Mouse (Mus musculus) MEL (cell line): ENCODE data around the gene Rnf144b. TPM values are rescaled to one million over a fixed set of nuclear protein-coding genes. Genes with fewer than 3 reads are reported as not detected.

Experiments
- DNase-seq: peaks from one replicate; pipeline ENCODE4 v3.0.0; 2011; ENCODE audit warnings: low read depth, low spot score
- H3K27ac ChIP-seq: 2 replicates; pipeline ENCODE4 v1.5.1; 2012; ENCODE audit warnings: low read depth, mild to moderate bottlenecking, control low read depth, low read length, moderate library complexity; ENCODE audit not compliant: control insufficient read depth
- H3K27me3 ChIP-seq, 2 experiments: fragments of 150-350 bp in 1 of 2; sonication (generic) in 1 of 2; 2 replicates each; pipeline ENCODE4 v1.6.1; 2012; ENCODE audit warnings: low read length in 2 of 2, mild to moderate bottlenecking in 2 of 2, improper control_type of control experiment in 1 of 2, moderate library complexity in 1 of 2; ENCODE audit not compliant: insufficient read depth in 2 of 2, control insufficient read depth in 1 of 2
- H3K36me3 ChIP-seq, 2 experiments: 2 replicates each; pipeline ENCODE4 v1.6.1; 2012 to 2014; ENCODE audit warnings: low read length in 2 of 2, improper control_type of control experiment in 1 of 2, inconsistent platforms in 1 of 2, mild to moderate bottlenecking in 1 of 2; ENCODE audit not compliant: insufficient read depth in 2 of 2, control insufficient read depth in 1 of 2
- H3K4me1 ChIP-seq, 2 experiments: fragments of 150-350 bp in 1 of 2; sonication (generic) in 1 of 2; 2 replicates each; pipeline ENCODE4 v1.6.1; 2012; ENCODE audit warnings: low read length in 2 of 2, improper control_type of control experiment in 1 of 2, mild to moderate bottlenecking in 1 of 2; ENCODE audit not compliant: insufficient read depth in 2 of 2, control insufficient read depth in 1 of 2
- H3K4me3 ChIP-seq, 2 experiments: fragments of 150-350 bp in 1 of 2; sonication (generic) in 1 of 2; 2 replicates each; pipeline ENCODE4 v1.5.1; 2012; ENCODE audit warnings: low read depth in 2 of 2, low read length in 2 of 2, mild to moderate bottlenecking in 2 of 2, moderate library complexity in 2 of 2, control low read depth in 1 of 2, improper control_type of control experiment in 1 of 2; ENCODE audit not compliant: control insufficient read depth in 1 of 2, insufficient read depth in 1 of 2
- H3K79me2 ChIP-seq: 2 replicates; pipeline ENCODE4 v1.6.1; 2012; ENCODE audit warnings: mild to moderate bottlenecking, low read length, moderate library complexity; ENCODE audit not compliant: control insufficient read depth, poor library complexity, insufficient read depth
- H3K9ac ChIP-seq: 2 replicates; pipeline ENCODE4 v1.6.1; 2012; ENCODE audit warnings: low read depth, mild to moderate bottlenecking, control low read depth, low read length, moderate library complexity; ENCODE audit not compliant: control insufficient read depth, poor library complexity, severe bottlenecking
- H3K9me3 ChIP-seq: fragments of 150-350 bp; sonication (generic); replicated peaks from 2 replicates; pipeline ENCODE4 v1.6.1; 2012; ENCODE audit warnings: mild to moderate bottlenecking, low read length, improper control_type of control experiment, moderate library complexity; ENCODE audit not compliant: insufficient read depth
- E2F4 ChIP-seq: IDR thresholded peaks from 2 replicates; pipeline ENCODE4 v1.6.1; 2011; ENCODE audit warnings: low read depth, low read length, improper control_type of control experiment, borderline replicate concordance
- ELF1 ChIP-seq: IDR thresholded peaks from 2 replicates; pipeline ENCODE4 v1.6.1; 2014; ENCODE audit warnings: low read depth, mild to moderate bottlenecking, inconsistent platforms, low read length, improper control_type of control experiment, moderate library complexity
- EP300 ChIP-seq, 2 experiments: IDR thresholded peaks; 2 replicates each; pipeline ENCODE4 v1.6.1; 2011; ENCODE audit warnings: improper control_type of control experiment in 2 of 2, low read length in 2 of 2, low read depth in 1 of 2, mild to moderate bottlenecking in 1 of 2
- ETS1 ChIP-seq: IDR thresholded peaks from 2 replicates; pipeline ENCODE4 v1.6.1; 2012; ENCODE audit warnings: low read depth, mild to moderate bottlenecking, inconsistent platforms, low read length, improper control_type of control experiment, moderate library complexity
- GABPA ChIP-seq: IDR thresholded peaks from 2 replicates; pipeline ENCODE4 v1.6.1; 2012; ENCODE audit warnings: low read depth, mild to moderate bottlenecking, inconsistent platforms, low read length, improper control_type of control experiment, moderate library complexity
- HCFC1 ChIP-seq: IDR thresholded peaks from 2 replicates; pipeline ENCODE4 v1.6.1; 2012; ENCODE audit warnings: low read depth, mild to moderate bottlenecking, inconsistent platforms, low read length, improper control_type of control experiment, moderate library complexity
- KAT2A ChIP-seq: conservative IDR thresholded peaks from 2 replicates; pipeline ENCODE4 v1.6.1; 2012; ENCODE audit warnings: low read depth, low read length, improper control_type of control experiment, inconsistent platforms
- MAFK ChIP-seq: IDR thresholded peaks from 2 replicates; pipeline ENCODE4 v1.6.1; 2011; ENCODE audit warnings: low read depth, mild to moderate bottlenecking, low read length, improper control_type of control experiment, borderline replicate concordance
- MAX ChIP-seq: IDR thresholded peaks from 2 replicates; pipeline ENCODE4 v1.6.1; 2011; ENCODE audit warnings: low read length, improper control_type of control experiment
- MAZ ChIP-seq: IDR thresholded peaks from 2 replicates; pipeline ENCODE4 v1.6.1; 2012; ENCODE audit warnings: low read depth, mild to moderate bottlenecking, inconsistent platforms, low read length, improper control_type of control experiment
- MXI1 ChIP-seq: IDR thresholded peaks from 2 replicates; pipeline ENCODE4 v1.6.1; 2011; ENCODE audit warnings: mild to moderate bottlenecking, low read depth, low read length, improper control_type of control experiment
- MYC ChIP-seq: IDR thresholded peaks from 2 replicates; pipeline ENCODE4 v1.6.1; 2011; ENCODE audit warnings: low read depth, mild to moderate bottlenecking, low read length, improper control_type of control experiment, moderate library complexity
- NELFE ChIP-seq: IDR thresholded peaks from 2 replicates; pipeline ENCODE4 v1.6.1; 2011; ENCODE audit warnings: low read depth, low read length, improper control_type of control experiment
- POLR2A ChIP-seq, 2 experiments: IDR thresholded peaks; 2 replicates each; pipeline ENCODE4 v1.6.1; 2011 to 2012; ENCODE audit warnings: low read length in 2 of 2, mild to moderate bottlenecking in 2 of 2, control low read depth in 1 of 2, improper control_type of control experiment in 1 of 2, low read depth in 1 of 2, moderate library complexity in 1 of 2; ENCODE audit not compliant: control insufficient read depth in 1 of 2, insufficient read depth in 1 of 2, poor library complexity in 1 of 2
- POLR2AphosphoS5 ChIP-seq: IDR thresholded peaks from 2 replicates; pipeline ENCODE4 v1.6.1; 2012; ENCODE audit warnings: low read depth, borderline replicate concordance, mild to moderate bottlenecking, inconsistent platforms, low read length, moderate library complexity, mixed read lengths
- RAD21 ChIP-seq: IDR thresholded peaks from 2 replicates; pipeline ENCODE4 v1.6.1; 2011; ENCODE audit warnings: mild to moderate bottlenecking, low read depth, low read length, improper control_type of control experiment
- SMC3 ChIP-seq: IDR thresholded peaks from 2 replicates; pipeline ENCODE4 v1.6.1; 2011; ENCODE audit warnings: low read depth, low read length, improper control_type of control experiment
- TAL1 ChIP-seq: IDR thresholded peaks from 2 replicates; pipeline ENCODE4 v1.6.1; 2012; ENCODE audit warnings: mild to moderate bottlenecking, inconsistent platforms, low read length, moderate library complexity, mixed read lengths
- TBP ChIP-seq: IDR thresholded peaks from 2 replicates; pipeline ENCODE4 v1.8.0; 2011; ENCODE audit warnings: low read depth, low read length, improper control_type of control experiment
- UBTF ChIP-seq: IDR thresholded peaks from 2 replicates; pipeline ENCODE4 v1.6.1; 2012; ENCODE audit warnings: low read depth, mild to moderate bottlenecking, inconsistent platforms, low read length, improper control_type of control experiment, moderate library complexity, borderline replicate concordance; ENCODE audit not compliant: insufficient read depth
- USF2 ChIP-seq, 2 experiments: IDR thresholded peaks; 2 replicates each; pipeline ENCODE4 v1.6.1; 2011 to 2012; ENCODE audit warnings: improper control_type of control experiment in 2 of 2, low read length in 2 of 2, borderline replicate concordance in 1 of 2, inconsistent platforms in 1 of 2, low read depth in 1 of 2, mild to moderate bottlenecking in 1 of 2; ENCODE audit not compliant: insufficient read depth in 1 of 2
- polyA plus RNA-seq, 2 experiments: library from polyadenylated mRNA; stranded (reverse) in 1 of 2; unstranded in 1 of 2; fragments of >175 nt in 1 of 2; fragments of >200 nt in 1 of 2; gene quantifications; 2 replicates each; pipeline versions ENCODE4 v1.2.1 to v1.2.4; 2012; ENCODE audit warnings: low replicate concordance in 2 of 2, low read depth in 1 of 2; ENCODE audit not compliant: insufficient read length in 2 of 2, insufficient read depth in 1 of 2, missing spikeins in 1 of 2
- total RNA-seq: library from RNA; depleted of rRNA; stranded (reverse); fragments of 300-350 nt; gene quantifications from 2 replicates; pipeline ENCODE4 v1.2.3, GENCODE M21; 2012

Rnf144b gene
- total and polyA plus RNA-seq, 3 experiments, result not detected

- no peak overlapping the region for H3K9ac ChIP-seq
- TF ChIP-seq ELF1, result no peak
- no peak for TF ChIP-seq GABPA
- TF ChIP-seq USF2 (IDR thresholded peaks at IDR 0.05; ENCODE audit: borderline replicate concordance in 1 of 2, insufficient read depth in 1 of 2, low read depth in 1 of 2, low read length in 2 of 2), result no peak
- H3K4me1 ChIP-seq, result no peaks in the 10 kb centered on the region
- H3K27me3 ChIP-seq, result no peaks in the 10 kb centered on the region
- H3K36me3 ChIP-seq, result no peaks in the 10 kb centered on the region
- DNase-seq, result no peak
- H3K4me3 ChIP-seq, result no peak overlapping the region
- no peaks in the 10 kb centered on the region for H3K79me2 ChIP-seq
- no peaks in the 10 kb centered on the region for H3K9me3 ChIP-seq
- H3K27ac ChIP-seq, result no peak overlapping the region
Observed at GRCm38 (mm10) chr13:47214895-47215294, 92.4 kb downstream of the Rnf144b start.

GRCm38 (mm10) chr13:47215815-47216585, 93.5 kb downstream of the Rnf144b start:
- no peaks in the 10 kb centered on the region for H3K4me1 ChIP-seq
- no peaks in the 10 kb centered on the region for H3K36me3 ChIP-seq
- no peaks in the 10 kb centered on the region for H3K79me2 ChIP-seq
- no peak for TF ChIP-seq UBTF
- TF ChIP-seq MYC, result no peak
- TF ChIP-seq POLR2A (IDR thresholded peaks at IDR 0.05; ENCODE audit: control insufficient read depth in 1 of 2, insufficient read depth in 1 of 2, low read depth in 1 of 2, low read length in 2 of 2, poor library complexity in 1 of 2), result no peak
- no peak for TF ChIP-seq MXI1
- no peak for TF ChIP-seq TBP
- no peak for TF ChIP-seq NELFE
- no peak for TF ChIP-seq EP300 (IDR thresholded peaks at IDR 0.05; ENCODE audit: low read depth in 1 of 2, low read length in 2 of 2)
- TF ChIP-seq SMC3, result no peak
- no peak for TF ChIP-seq KAT2A
- TF ChIP-seq MAFK, result no peak
- no peak for TF ChIP-seq POLR2AphosphoS5
- no peak for TF ChIP-seq RAD21
- no peak for TF ChIP-seq TAL1
- TF ChIP-seq ETS1, result no peak
- no peak for TF ChIP-seq E2F4
- no peak for TF ChIP-seq MAZ
- no peak for TF ChIP-seq GABPA
- TF ChIP-seq HCFC1, result no peak
- no peak for TF ChIP-seq MAX
- no peak overlapping the region for H3K27ac ChIP-seq
- no peak for DNase-seq
- no peak overlapping the region for H3K4me3 ChIP-seq
- H3K27me3 ChIP-seq, result no peaks in the 10 kb centered on the region
- H3K9me3 ChIP-seq, result no peaks in the 10 kb centered on the region
- H3K9ac ChIP-seq, result no peak overlapping the region
